Mouse (Mus musculus) hindbrain, embryonic 11.5 days (tissue): ENCODE measurements around the gene Fbln5. TPM values are rescaled to one million over a fixed set of nuclear protein-coding genes. Genes with fewer than 3 reads are reported as not detected.

Experiments used
- ATAC-seq: fragments of 200-750 bp; cut with Nextera tagmentation; 2 replicates; pipeline ENCODE4 v1.8.0; 2017; ENCODE audit warnings: mild to moderate bottlenecking, moderate TSS enrichment, moderate library complexity; ENCODE audit not compliant: low FRiP score
- DNase-seq: peaks from one replicate; pipeline ENCODE4 v3.0.0-alpha.2; 2015; ENCODE audit warnings: low spot score
- H3K27ac ChIP-seq: fragments of 300-500 bp; sonication (generic); 2 replicates; pipeline ENCODE4 v1.5.1; 2014; ENCODE audit warnings: mild to moderate bottlenecking, low read depth, low read length
- H3K27me3 ChIP-seq: fragments of 300-500 bp; sonication (generic); 2 replicates; pipeline ENCODE4 v1.6.1; 2014; ENCODE audit warnings: mild to moderate bottlenecking, low read length, moderate library complexity, mixed read lengths; ENCODE audit not compliant: control insufficient read depth, insufficient read depth
- H3K36me3 ChIP-seq: fragments of 300-500 bp; sonication (generic); 2 replicates; pipeline ENCODE4 v1.6.1; 2014; ENCODE audit warnings: mild to moderate bottlenecking, low read length, moderate library complexity, mixed read lengths; ENCODE audit not compliant: control insufficient read depth, insufficient read depth
- H3K4me1 ChIP-seq: fragments of 300-500 bp; sonication (generic); replicated peaks from 2 replicates; pipeline ENCODE4 v1.6.1; 2014; ENCODE audit warnings: low read length, mixed read lengths; ENCODE audit not compliant: control insufficient read depth, insufficient read depth
- H3K4me2 ChIP-seq: fragments of 300-500 bp; sonication (generic); replicated peaks from 2 replicates; pipeline ENCODE4 v1.6.1; 2014; ENCODE audit warnings: mild to moderate bottlenecking, low read depth, low read length
- H3K4me3 ChIP-seq: fragments of 300-500 bp; sonication (generic); 2 replicates; pipeline ENCODE4 v1.5.1; 2014; ENCODE audit warnings: low read depth, low read length
- H3K9ac ChIP-seq: fragments of 300-500 bp; sonication (generic); 2 replicates; pipeline ENCODE4 v1.6.1; 2014; ENCODE audit warnings: low read depth, low read length
- H3K9me3 ChIP-seq: fragments of 300-500 bp; sonication (generic); 2 replicates; pipeline ENCODE4 v1.6.1; 2016; ENCODE audit warnings: low read length; ENCODE audit not compliant: control insufficient read depth
- WGBS: fragments of 180-500 bp; shearing (Covaris S2); extraction: QIAGEN DNeasy Blood & Tissue Kit; methylation state at CpG from one replicate; pipeline ENCODE4 v1.1.7; 2014; 5-methylcytosine and 5-hydroxymethylcytosine counted together
- polyA plus RNA-seq: library from polyadenylated mRNA; unstranded; fragments of >200 nt; fragmentation: Nextera tagmentation; extraction: Ambion mirVana; gene quantifications from 2 replicates; pipeline ENCODE4 v1.2.1, GENCODE M21; 2014

Fbln5 gene
- polyA plus RNA-seq, 1 experiment from 2014 or later = 15.7 TPM

GRCm38 (mm10) chr12:101816810-101817209 lies 2.0 kb downstream of the Fbln5 start:
- Histone ChIP-seq H3K4me2 (no peak overlapping the region), H3K27ac (no peak overlapping the region), H3K9ac (no peak overlapping the region), H3K4me1 (no peaks in the 10 kb centered on the region; the same call in 1 of the 2 replicates), H3K27me3 (peaks cover 5% of the 10 kb centered on the region), H3K4me3 (no peak overlapping the region), H3K36me3 (no peaks in the 10 kb centered on the region), H3K9me3 (no peaks in the 10 kb centered on the region)
- DNase-seq (peak; percentile 56), ATAC-seq (no peak)
- WGBS = 45% methylated on average over 5 of the region's 5 CpGs

GRCm38 (mm10) chr12:101815796-101816195 lies 3.1 kb downstream of the Fbln5 start:
- Histone ChIP-seq H3K9me3 (no peaks in the 10 kb centered on the region), H3K4me3 (no peak overlapping the region), H3K27me3 (peaks cover 5% of the 10 kb centered on the region), H3K27ac (no peak overlapping the region), H3K4me2 (no peak overlapping the region), H3K4me1 (no peaks in the 10 kb centered on the region; the same call in 1 of the 2 replicates), H3K36me3 (no peaks in the 10 kb centered on the region), H3K9ac (no peak overlapping the region)
- no peak for DNase-seq
- 82% methylated on average over 6 of the region's 6 CpGs for WGBS
- ATAC-seq = no peak

- no peaks in the 10 kb centered on the region; the same call in 1 of the 2 replicates for H3K4me1 ChIP-seq
- no peak overlapping the region for H3K4me2 ChIP-seq
- no peak overlapping the region for H3K4me3 ChIP-seq
- DNase-seq (no peak), ATAC-seq (no peak)
- peaks cover 3% of the 10 kb centered on the region; the same call in 1 of the 2 replicates for H3K27me3 ChIP-seq
- H3K27ac ChIP-seq = no peak overlapping the region
- 89% methylated on average over 2 of the region's 2 CpGs for whole genome bisulfite sequencing
- H3K9ac ChIP-seq = no peak overlapping the region
- H3K36me3 ChIP-seq = no peaks in the 10 kb centered on the region
- H3K9me3 ChIP-seq = no peaks in the 10 kb centered on the region
Observed at GRCm38 (mm10) chr12:101814423-101814822, 4.4 kb downstream of the Fbln5 start.

- Histone ChIP-seq H3K4me1 (no peaks in the 10 kb centered on the region), H3K27ac (no peak overlapping the region), H3K4me3 (no peak overlapping the region), H3K9ac (no peak overlapping the region), H3K36me3 (no peaks in the 10 kb centered on the region), H3K4me2 (no peak overlapping the region), H3K9me3 (no peaks in the 10 kb centered on the region), H3K27me3 (no peaks in the 10 kb centered on the region)
- 69% methylated on average over 6 of the region's 6 CpGs for WGBS
- DNase-seq = peak; percentile 23
- ATAC-seq = no peak
Observed at GRCm38 (mm10) chr12:101811181-101811580, 7.7 kb downstream of the Fbln5 start.

GRCm38 (mm10) chr12:101810515-101810914 lies 8.3 kb downstream of the Fbln5 start:
- Histone ChIP-seq H3K4me1 (no peaks in the 10 kb centered on the region), H3K27ac (no peak overlapping the region), H3K27me3 (no peaks in the 10 kb centered on the region), H3K36me3 (no peaks in the 10 kb centered on the region), H3K4me3 (no peak overlapping the region), H3K9me3 (no peaks in the 10 kb centered on the region), H3K9ac (no peak overlapping the region), H3K4me2 (no peak overlapping the region)
- ATAC-seq (no peak), DNase-seq (no peak)
- 73% methylated on average over 2 of the region's 2 CpGs for WGBS

- no peaks in the 10 kb centered on the region for H3K36me3 ChIP-seq
- no peaks in the 10 kb centered on the region for H3K4me1 ChIP-seq
- H3K27me3 ChIP-seq = no peaks in the 10 kb centered on the region
- no peak overlapping the region for H3K9ac ChIP-seq
- 69% methylated on average over 2 of the region's 2 CpGs for WGBS
- DNase-seq (no peak), ATAC-seq (no peak)
- H3K4me3 ChIP-seq = no peak overlapping the region
- H3K4me2 ChIP-seq = no peak overlapping the region
- no peak overlapping the region for H3K27ac ChIP-seq
- no peaks in the 10 kb centered on the region for H3K9me3 ChIP-seq
Observed at GRCm38 (mm10) chr12:101807400-101807799, 11.5 kb downstream of the Fbln5 start.

- no peak overlapping the region for H3K4me3 ChIP-seq
- H3K4me2 ChIP-seq = no peak overlapping the region
- H3K9ac ChIP-seq = no peak overlapping the region
- no peak overlapping the region for H3K27ac ChIP-seq
- no peaks in the 10 kb centered on the region for H3K27me3 ChIP-seq
- DNase-seq (no peak), ATAC-seq (no peak)
- no peaks in the 10 kb centered on the region for H3K9me3 ChIP-seq
- 86% methylated on average over 3 of the region's 3 CpGs for WGBS
- H3K4me1 ChIP-seq = no peaks in the 10 kb centered on the region
- H3K36me3 ChIP-seq = no peaks in the 10 kb centered on the region
Observed at GRCm38 (mm10) chr12:101802445-101802844, 16.4 kb downstream of the Fbln5 start.

GRCm38 (mm10) chr12:101801744-101802143 lies 17.1 kb downstream of the Fbln5 start:
- Histone ChIP-seq H3K27ac (no peak overlapping the region), H3K9ac (no peak overlapping the region), H3K9me3 (no peaks in the 10 kb centered on the region), H3K4me1 (no peaks in the 10 kb centered on the region), H3K27me3 (no peaks in the 10 kb centered on the region), H3K4me3 (no peak overlapping the region), H3K36me3 (no peaks in the 10 kb centered on the region), H3K4me2 (no peak overlapping the region)
- WGBS = 78% methylated on average over 5 of the region's 5 CpGs
- no peak for DNase-seq
- ATAC-seq = no peak

GRCm38 (mm10) chr12:101801051-101801450 lies 17.8 kb downstream of the Fbln5 start:
- Histone ChIP-seq H3K36me3 (no peaks in the 10 kb centered on the region), H3K4me1 (no peaks in the 10 kb centered on the region), H3K27me3 (no peaks in the 10 kb centered on the region), H3K9ac (no peak overlapping the region), H3K4me2 (no peak overlapping the region), H3K27ac (no peak overlapping the region), H3K4me3 (no peak overlapping the region), H3K9me3 (no peaks in the 10 kb centered on the region)
- ATAC-seq = no peak
- DNase-seq = no peak
- WGBS = 87% methylated on average over 3 of the region's 3 CpGs
